Mouse (Mus musculus): Measurements from ENCODE around the gene Arl5b. TPM values are rescaled to one million over a fixed set of nuclear protein-coding genes. Genes with fewer than 3 reads are reported as not detected.

Gene Arl5b
- polyA plus RNA-seq, 1 experiment, result 2.1 TPM

- WGBS, result 0% methylated on average over 1 of the region's 1 CpGs
- DNase-seq (ENCODE audit: low read depth in 1 of 2, low spot score in 2 of 2), result no peak
- Histone ChIP-seq H3K27me3 (ENCODE audit: control insufficient read depth, insufficient read depth, low read length) (no peaks in the 10 kb centered on the region), H3K4me1 (ENCODE audit: control insufficient read depth, insufficient read depth, insufficient read length) (no peaks in the 10 kb centered on the region), H3K4me3 (ENCODE audit: extremely low read depth, insufficient read depth, insufficient read length) (no peak overlapping the region), H3K36me3 (ENCODE audit: control insufficient read depth, insufficient read depth, low read length) (no peaks in the 10 kb centered on the region), H3K27ac (ENCODE audit: insufficient read depth, low read length) (no peak overlapping the region)
- no peak for TF ChIP-seq CTCF (IDR thresholded peaks at IDR 0.05; ENCODE audit: extremely low read depth, insufficient read depth, insufficient read length, insufficient replicate concordance)
- TF ChIP-seq POLR2A (IDR thresholded peaks at IDR 0.05; ENCODE audit: low read depth, low read length), result no peak
Observed at GRCm38 (mm10) chr2:15104386-15104785, 55.2 kb downstream of the Arl5b start.

- H3K27ac ChIP-seq (ENCODE audit: insufficient read depth, low read length), result no peak overlapping the region
- no peaks in the 10 kb centered on the region for H3K27me3 ChIP-seq (ENCODE audit: control insufficient read depth, insufficient read depth, low read length)
- no peak overlapping the region for H3K4me3 ChIP-seq (ENCODE audit: extremely low read depth, insufficient read depth, insufficient read length)
- no peaks in the 10 kb centered on the region for H3K36me3 ChIP-seq (ENCODE audit: control insufficient read depth, insufficient read depth, low read length)
- no peaks in the 10 kb centered on the region for H3K4me1 ChIP-seq (ENCODE audit: control insufficient read depth, insufficient read depth, insufficient read length)
- DNase-seq (ENCODE audit: low read depth in 1 of 2, low spot score in 2 of 2), result no peak
- 44% methylated on average over 2 of the region's 2 CpGs for WGBS
- TF ChIP-seq CTCF (IDR thresholded peaks at IDR 0.05; ENCODE audit: extremely low read depth, insufficient read depth, insufficient read length, insufficient replicate concordance) (no peak), POLR2A (IDR thresholded peaks at IDR 0.05; ENCODE audit: low read depth, low read length) (no peak)
Observed at GRCm38 (mm10) chr2:15111290-15111689, 62.1 kb downstream of the Arl5b start.

GRCm38 (mm10) chr2:15111808-15112440, 62.7 kb downstream of the Arl5b start:
- TF ChIP-seq CTCF (IDR thresholded peaks at IDR 0.05; ENCODE audit: extremely low read depth, insufficient read depth, insufficient read length, insufficient replicate concordance) (no peak), POLR2A (IDR thresholded peaks at IDR 0.05; ENCODE audit: low read depth, low read length) (no peak)
- DNase-seq (ENCODE audit: low read depth in 1 of 2, low spot score in 2 of 2), result no peak
- WGBS, result 6% methylated on average over 1 of the region's 1 CpGs
- no peaks in the 10 kb centered on the region for H3K27me3 ChIP-seq (ENCODE audit: control insufficient read depth, insufficient read depth, low read length)
- H3K27ac ChIP-seq (ENCODE audit: insufficient read depth, low read length), result no peak overlapping the region
- H3K36me3 ChIP-seq (ENCODE audit: control insufficient read depth, insufficient read depth, low read length), result no peaks in the 10 kb centered on the region
- H3K4me3 ChIP-seq (ENCODE audit: extremely low read depth, insufficient read depth, insufficient read length), result no peak overlapping the region
- H3K4me1 ChIP-seq (ENCODE audit: control insufficient read depth, insufficient read depth, insufficient read length), result no peaks in the 10 kb centered on the region

DNA sequence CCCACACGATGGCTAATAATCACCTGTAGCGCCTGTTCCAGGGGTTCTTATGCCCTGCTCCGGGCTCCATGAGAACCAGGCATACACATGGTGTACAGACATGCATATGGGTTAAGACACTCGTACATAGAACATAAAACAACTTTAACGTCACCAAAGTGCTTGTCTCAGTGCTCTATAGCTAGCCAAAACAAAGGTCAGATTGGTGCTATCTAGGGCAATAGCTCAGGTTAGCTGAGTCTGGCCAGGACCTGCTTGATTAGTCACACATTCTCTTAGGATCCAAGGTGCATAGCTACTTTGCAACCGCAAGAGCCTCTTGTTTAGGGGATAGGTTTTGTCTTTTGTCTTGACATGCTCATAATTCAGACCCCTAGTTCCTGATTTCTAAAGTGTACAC, 63.5 kb downstream of the Arl5b start:
- Histone ChIP-seq H3K27me3 (ENCODE audit: control insufficient read depth, insufficient read depth, low read length) (no peaks in the 10 kb centered on the region), H3K36me3 (ENCODE audit: control insufficient read depth, insufficient read depth, low read length) (no peaks in the 10 kb centered on the region), H3K4me3 (ENCODE audit: extremely low read depth, insufficient read depth, insufficient read length) (no peak overlapping the region), H3K4me1 (ENCODE audit: control insufficient read depth, insufficient read depth, insufficient read length) (no peaks in the 10 kb centered on the region), H3K27ac (ENCODE audit: insufficient read depth, low read length) (no peak overlapping the region)
- DNase-seq (ENCODE audit: low read depth in 1 of 2, low spot score in 2 of 2), result no peak
- 81% methylated on average over 6 of the region's 6 CpGs for WGBS
- TF ChIP-seq CTCF (IDR thresholded peaks at IDR 0.05; ENCODE audit: extremely low read depth, insufficient read depth, insufficient read length, insufficient replicate concordance) (no peak), POLR2A (IDR thresholded peaks at IDR 0.05; ENCODE audit: low read depth, low read length) (no peak)

DNA sequence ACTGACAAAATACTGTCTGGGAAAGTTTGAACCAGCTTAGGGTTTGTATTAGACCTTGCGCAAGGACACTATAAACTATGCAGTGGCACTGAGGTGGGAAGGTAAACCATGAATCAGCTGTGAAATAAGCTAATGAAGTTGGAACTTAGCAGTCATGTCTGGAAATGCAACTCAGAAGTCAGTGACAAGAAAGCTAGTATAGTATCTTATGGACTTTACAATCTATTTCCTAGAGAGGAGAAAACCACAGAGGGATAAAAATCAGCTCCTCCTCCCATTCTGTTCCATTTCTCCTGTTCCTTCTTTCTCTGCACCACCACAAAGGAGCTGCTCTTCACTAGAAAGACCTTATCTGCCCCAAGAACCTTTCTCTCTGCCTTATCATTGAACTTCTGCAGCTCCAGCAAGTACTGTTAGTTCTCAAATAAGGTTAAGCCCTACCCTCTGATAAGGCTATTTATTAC, 72.1 kb downstream of the Arl5b start:
- H3K27me3 ChIP-seq (ENCODE audit: control insufficient read depth, insufficient read depth, low read length), result no peaks in the 10 kb centered on the region
- no peak overlapping the region for H3K4me3 ChIP-seq (ENCODE audit: extremely low read depth, insufficient read depth, insufficient read length)
- WGBS, result 93% methylated on average over 1 of the region's 1 CpGs
- no peaks in the 10 kb centered on the region for H3K36me3 ChIP-seq (ENCODE audit: control insufficient read depth, insufficient read depth, low read length)
- TF ChIP-seq CTCF (IDR thresholded peaks at IDR 0.05; ENCODE audit: extremely low read depth, insufficient read depth, insufficient read length, insufficient replicate concordance) (no peak), POLR2A (IDR thresholded peaks at IDR 0.05; ENCODE audit: low read depth, low read length) (no peak)
- DNase-seq (ENCODE audit: low read depth in 1 of 2, low spot score in 2 of 2), result no peak
- H3K4me1 ChIP-seq (ENCODE audit: control insufficient read depth, insufficient read depth, insufficient read length), result no peaks in the 10 kb centered on the region
- no peak overlapping the region for H3K27ac ChIP-seq (ENCODE audit: insufficient read depth, low read length)

Other genes starting within 250 kb of the Arl5b start
- 0.78 and 1.2 TPM in 2 replicates for gene Nsun6, start 5.7 kb downstream of the Arl5b start, polyA plus RNA-seq (2012; rRNA removed)